Mouse (Mus musculus) cerebellum, adult 11-12 months (tissue): ENCODE measurements at regions not wholly inside any gene's neighbourhood (a gene's known extent, or its start where the extent isn't known, plus 50 kb on each side); places are given as distances from the start of the nearest gene placed in this dataset.
"Not testable (repeated sequence)": the region's sequence is repeated elsewhere in the genome, so short reads cannot be mapped to it uniquely, and the experiment has no call there.

ENCODE experiments used
- DNase-seq: peaks from one replicate; pipeline ENCODE4 v3.0.0; 2022

DNA sequence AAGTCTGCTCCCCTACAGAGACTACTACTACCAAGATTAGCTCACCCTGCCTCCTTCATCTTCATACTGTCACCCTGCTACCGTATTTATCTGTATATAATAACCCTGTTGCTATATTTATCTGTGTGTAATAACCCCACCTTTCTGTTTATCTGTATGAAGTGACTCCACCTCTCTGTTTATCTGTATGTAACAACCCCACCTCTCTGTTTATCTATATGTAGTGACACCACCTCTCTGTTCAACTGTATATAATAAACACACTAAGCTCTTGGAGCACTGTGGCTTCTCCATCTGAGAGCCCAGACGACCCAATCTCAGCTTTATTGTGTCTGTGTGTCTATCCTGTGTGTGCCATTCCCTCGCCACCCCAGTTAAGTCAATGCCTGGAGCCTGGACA is 154.7 kb downstream of the Katnal1 start:
- DNase-seq = no peak

GRCm38 (mm10) chr5:148769452-148769851 is 159.7 kb downstream of the Katnal1 start:
- no peak for DNase-seq

DNA sequence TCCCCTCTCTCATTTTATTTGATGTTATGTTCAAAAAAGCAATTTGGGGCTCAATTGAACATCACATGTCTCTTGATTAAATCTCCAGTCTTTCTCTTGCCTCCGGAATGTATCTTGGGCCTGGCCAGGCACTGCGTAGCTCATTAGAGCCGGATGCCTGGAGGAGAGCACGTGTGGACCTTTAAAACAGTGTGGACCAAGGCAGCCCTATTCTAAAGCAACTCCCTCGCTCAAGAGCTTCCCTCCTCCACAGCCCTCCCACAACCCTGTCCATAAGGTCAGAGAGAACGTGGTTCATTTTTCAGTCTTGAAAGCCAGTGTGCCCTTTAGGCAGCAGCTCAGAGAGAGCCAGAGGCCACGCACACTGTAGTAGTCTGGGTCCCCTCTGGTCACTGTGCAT is 160.8 kb downstream of the Katnal1 start:
- no peak for DNase-seq

- DNase-seq = no peak
These were observed 163.1 kb downstream of the Katnal1 start for GRCm38 (mm10) chr5:148765993-148766392.

GRCm38 (mm10) chr5:148760108-148760507 is 169.0 kb downstream of the Katnal1 start:
- DNase-seq = no peak

GRCm38 (mm10) chr5:148758786-148759185 is 170.3 kb downstream of the Katnal1 start:
- DNase-seq = no peak

DNA sequence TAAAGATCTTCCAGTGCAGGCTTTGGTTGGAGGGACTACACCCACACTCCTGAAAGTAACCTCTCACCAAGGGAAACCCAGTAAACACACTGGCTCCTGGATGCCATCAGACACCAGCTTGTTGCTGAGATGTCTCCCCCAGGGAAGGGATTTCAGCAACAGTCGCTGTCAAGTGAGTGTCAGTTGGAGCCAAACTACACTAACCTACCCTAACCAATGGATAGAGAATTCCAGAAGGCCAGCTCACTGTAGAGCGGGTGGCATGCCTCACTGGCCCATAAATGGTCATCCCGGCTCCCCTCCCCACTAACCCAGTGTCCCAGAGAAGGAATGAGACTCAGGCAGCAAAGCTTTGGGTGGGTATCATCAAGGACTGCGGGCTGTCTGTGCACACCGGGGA is 171.4 kb downstream of the Katnal1 start:
- DNase-seq = no peak

DNA sequence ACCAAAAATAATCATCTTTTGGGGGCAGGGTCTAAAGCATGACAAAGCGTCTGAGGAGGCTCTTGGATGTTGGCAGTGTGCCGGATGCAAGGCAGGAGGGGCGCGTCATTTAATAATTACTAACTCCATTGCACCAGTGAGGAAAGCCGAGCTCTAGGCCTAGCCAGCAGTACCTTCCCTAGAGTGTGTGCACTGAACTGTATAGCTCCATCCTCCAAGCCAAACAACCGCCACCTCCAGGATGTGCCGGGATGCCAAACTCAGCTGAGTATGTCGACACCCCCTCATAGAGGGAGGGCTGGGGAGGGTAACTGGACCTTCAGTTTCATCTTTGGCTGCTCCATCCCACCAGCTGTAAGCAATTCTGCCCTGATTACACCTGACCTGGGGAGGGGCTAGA is 171.9 kb downstream of the Katnal1 start:
- DNase-seq = no peak

GRCm38 (mm10) chr5:148756246-148756930 is 172.7 kb downstream of the Katnal1 start:
- DNase-seq = no peak

- no peak for DNase-seq
These were observed 173.3 kb downstream of the Katnal1 start for GRCm38 (mm10) chr5:148755807-148756206.

GRCm38 (mm10) chr5:148754896-148755295 is 174.2 kb downstream of the Katnal1 start:
- no peak for DNase-seq

DNA sequence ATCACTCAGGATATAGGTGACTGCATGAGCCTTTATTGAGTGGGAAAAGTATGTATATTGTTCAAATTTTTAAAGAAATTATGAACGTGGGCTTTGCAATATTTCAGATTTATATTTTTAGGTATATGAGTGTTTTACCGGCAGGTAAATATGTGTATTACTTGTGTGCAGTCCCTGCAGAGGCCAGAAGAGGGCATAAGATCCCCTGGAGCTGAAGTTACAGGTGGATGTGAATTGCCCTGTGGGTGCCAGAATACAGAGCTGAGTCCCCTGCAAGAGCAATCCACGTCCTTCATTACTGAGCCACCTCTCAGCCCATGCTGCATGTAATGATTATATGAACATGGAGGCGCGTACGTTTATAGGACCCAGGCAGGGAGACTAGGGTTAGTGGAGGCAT is 174.8 kb downstream of the Katnal1 start:
- no peak for DNase-seq

- no peak for DNase-seq
These were observed 175.7 kb downstream of the Katnal1 start for GRCm38 (mm10) chr5:148753457-148753856.

- no peak for DNase-seq
These were observed 177.1 kb downstream of the Katnal1 start for GRCm38 (mm10) chr5:148751980-148752379.

DNA sequence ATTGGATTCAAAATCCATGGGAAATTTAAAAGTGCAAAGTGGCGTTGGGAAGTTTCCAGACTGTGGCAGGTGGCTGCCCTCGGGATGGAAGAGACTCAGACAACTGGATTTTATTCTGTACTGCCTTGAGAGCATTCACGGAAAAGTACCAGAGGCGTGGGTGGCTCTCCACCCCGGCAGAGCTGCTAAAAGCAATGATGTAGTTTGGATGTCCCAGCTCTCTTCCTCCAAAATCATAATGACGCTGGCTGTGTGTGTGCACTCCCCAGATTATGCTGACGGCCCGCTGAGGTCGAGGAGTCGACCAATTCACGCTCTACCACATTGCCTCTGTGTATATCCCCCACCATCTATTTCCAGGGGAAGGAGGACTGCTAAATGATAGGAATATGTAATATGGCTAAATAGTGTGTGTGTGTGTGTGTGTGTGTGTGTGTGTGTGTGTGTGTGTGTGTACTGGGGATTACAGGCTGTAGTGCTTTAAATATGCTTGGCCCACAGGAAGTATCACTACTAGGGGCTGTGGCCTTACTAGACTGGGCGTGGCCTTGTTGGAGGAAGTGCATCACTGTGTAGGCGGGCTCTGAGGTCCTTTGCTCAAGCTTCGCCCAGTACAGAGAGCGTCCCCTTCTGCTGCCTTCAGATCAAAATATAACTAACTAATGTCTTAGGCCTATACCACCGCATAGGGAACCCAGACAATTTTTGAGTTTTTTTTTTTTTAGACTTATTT is 179.0 kb downstream of the Katnal1 start:
- no peak for DNase-seq

DNA sequence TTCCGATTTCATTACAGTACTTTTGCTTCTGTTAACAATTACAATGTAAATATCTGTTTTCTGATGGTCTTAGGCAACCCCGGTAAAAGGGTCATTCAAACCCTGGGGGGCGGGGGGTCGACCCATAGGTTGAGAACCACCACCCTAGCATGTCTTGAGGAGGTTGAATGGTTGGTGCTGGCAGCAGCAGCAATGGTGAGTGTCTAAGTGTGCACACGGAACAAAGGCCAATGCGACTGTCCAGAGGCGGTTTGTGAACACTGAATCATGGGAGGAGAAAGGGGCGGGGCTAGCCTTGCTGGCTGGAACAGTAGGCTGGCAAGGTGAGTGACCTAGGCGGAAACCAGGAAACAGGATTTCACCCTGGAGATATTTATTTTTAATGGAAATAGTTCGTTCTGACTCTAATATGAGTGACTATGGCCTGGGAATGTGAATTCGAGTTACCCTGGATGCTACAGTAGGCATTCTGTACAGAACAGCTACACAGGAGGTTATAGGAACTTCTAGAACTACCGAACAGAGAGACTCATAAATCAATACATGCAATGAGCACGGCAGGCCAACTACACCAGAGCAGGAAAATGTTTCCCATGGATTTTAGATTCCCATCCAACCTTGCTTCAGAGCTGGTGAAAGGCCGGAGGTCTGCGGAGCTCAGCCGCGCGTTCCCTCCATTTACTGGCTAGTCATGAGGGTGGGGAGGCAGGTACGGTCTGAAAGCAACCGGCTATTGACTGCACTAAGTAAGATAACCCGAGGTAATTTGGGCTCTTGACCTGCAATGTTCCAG is 181.0 kb downstream of the Katnal1 start:
- no peak for DNase-seq

GRCm38 (mm10) chr5:148747549-148747948 is 181.6 kb downstream of the Katnal1 start:
- no peak for DNase-seq

GRCm38 (mm10) chr5:148746726-148747125 is 182.4 kb downstream of the Katnal1 start:
- DNase-seq = not testable (repeated sequence)

DNA sequence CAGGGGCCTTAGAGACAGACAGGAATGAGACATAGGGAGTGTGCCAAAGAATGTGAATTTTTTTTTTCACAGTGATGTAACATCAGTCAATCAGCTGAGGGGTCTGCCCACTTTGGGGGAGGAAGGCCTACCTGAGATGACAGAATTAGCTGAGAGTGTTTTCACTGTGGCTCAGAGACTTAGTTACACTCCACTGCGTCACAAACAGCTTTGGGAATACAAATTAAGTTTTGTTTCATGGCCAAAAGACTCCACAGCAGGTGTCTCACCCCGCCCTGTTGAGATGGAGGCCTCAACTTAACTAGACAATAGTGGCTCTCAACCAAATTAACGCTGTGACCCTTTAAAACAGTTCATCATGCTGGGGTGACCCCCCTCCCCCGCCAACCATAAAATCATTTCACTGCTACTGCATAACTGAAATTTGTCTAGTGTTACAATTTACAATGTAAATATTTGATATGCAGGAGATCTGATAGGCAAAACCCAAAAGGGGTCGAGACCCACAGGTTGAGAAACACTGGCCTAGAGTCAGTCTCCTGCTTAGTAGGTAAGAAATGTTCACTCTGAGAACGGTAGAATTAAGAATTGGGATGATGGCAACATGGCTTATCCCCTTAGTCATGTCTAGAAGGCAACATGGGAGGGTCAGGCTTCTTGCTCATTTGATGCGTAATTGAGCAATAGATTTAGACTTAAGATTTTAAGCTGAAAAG is 184.3 kb downstream of the Katnal1 start:
- DNase-seq = no peak

DNA sequence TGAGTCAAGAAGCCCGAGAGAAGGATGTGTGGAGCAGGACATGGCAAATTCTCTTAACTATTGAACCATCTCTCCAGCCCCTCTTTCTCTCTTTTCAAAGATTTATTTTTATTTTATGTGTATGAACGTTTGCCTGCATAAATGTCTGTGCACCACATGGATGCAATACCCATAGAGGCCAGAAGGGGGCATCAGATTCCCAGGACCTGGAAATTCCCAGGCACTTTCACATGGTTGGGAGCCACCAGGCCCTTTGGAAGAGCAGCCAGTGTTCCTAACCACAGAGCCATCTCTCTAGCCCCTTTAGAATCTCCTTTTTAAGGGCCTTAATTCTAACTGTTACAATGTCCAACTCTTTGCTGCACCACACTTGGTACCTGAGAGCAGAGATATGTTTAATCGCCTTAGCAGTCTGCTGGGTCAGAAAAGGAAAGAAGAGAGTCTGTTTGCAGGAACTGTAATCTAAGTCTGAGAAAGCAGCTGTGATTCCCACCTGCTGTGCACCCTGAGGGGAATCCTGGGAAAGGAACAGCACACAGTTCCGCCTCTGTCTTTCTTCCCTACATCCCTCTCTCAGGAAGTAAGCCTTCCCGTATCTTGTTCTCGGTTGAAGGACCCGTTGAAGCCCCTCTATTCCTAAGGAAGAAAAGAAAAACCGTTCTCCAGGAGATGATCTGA is 186.8 kb downstream of the Katnal1 start:
- no peak for DNase-seq

- DNase-seq = no peak
These were observed 187.7 kb downstream of the Katnal1 start for GRCm38 (mm10) chr5:148741267-148742004.
